Mouse (Mus musculus): Measurements from ENCODE around the gene Capn7.

DNA sequence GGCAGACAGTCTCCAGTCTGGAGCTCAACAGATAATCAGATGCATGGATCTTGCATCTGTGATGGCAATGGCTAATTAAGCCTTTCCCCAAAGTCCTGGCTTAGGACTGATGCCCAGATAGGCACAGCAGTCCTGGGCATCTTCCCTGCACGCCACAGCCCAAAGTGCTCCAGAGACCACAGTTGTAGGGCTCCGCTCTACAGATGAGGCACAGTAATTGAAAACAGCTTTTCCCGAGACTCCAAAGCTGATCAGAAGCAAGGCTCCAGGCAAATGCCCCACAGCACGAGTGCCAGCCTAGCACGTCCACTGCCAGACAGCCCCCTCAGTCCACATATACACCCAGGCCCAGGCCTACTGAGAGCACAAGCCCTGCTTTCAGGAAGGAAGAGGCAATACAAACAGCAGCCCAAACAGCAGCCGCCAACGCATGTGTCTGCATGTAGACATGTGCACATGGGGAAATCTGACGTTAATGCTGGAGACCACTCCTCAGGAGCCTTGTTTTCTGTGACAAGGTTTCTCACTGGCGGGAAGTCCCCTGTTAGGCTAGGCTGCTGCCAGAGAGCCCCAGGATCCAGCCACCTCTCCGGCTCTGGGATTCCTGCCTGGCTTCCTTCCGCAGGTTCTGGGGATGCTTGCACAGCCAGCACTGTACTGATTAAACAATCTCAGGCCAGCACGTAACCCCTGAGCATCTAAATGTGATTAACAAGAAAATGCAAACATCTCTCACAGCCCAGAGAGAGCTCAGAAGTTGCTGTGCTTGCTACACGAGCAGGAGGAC is 51.8 kb downstream of the Capn7 start:
- TF ChIP-seq CTCF (IDR thresholded peaks at IDR 0.05; ENCODE audit: borderline replicate concordance, insufficient read depth, low read length), result no peak
- TF ChIP-seq POLR2A (IDR thresholded peaks at IDR 0.05; ENCODE audit: low read depth, low read length), result no peak
